Mouse (Mus musculus) gonadal fat pad, adult 2 months (tissue): ENCODE results near the gene Sdhaf1. TPM values are rescaled to one million over a fixed set of nuclear protein-coding genes. Genes with fewer than 3 reads are reported as not detected.

Source experiments
- DNase-seq: peaks from one replicate; pipeline ENCODE4 v3.0.0-alpha.2; 2012; ENCODE audit warnings: low read depth
- polyA plus RNA-seq: library from polyadenylated mRNA; depleted of rRNA; stranded (reverse); fragments of >200 nt; gene quantifications from 2 replicates; pipeline ENCODE4 v1.2.3, GENCODE M21; 2012; rRNA removed

Gene Sdhaf1
- 16.8 and 17.2 TPM in 2 replicates for polyA plus RNA-seq

GRCm38 (mm10) chr7:30323795-30324194 lies at the start of gene Sdhaf1:
Sdhaf1 (minus strand) TSS chr7:30323895.
- no peak for DNase-seq

GRCm38 (mm10) chr7:30367466-30367865 lies 43.8 kb upstream of the Sdhaf1 start:
- DNase-seq: no peak

GRCm38 (mm10) chr7:30363344-30363738 lies 39.6 kb upstream of the Sdhaf1 start:
- DNase-seq: no peak

GRCm38 (mm10) chr7:30362652-30363343 lies 39.1 kb upstream of the Sdhaf1 start, which contains the start of gene Lrfn3:
Lrfn3 (minus strand) TSS chr7:30362772.
- no peak for DNase-seq

GRCm38 (mm10) chr7:30360028-30360427 lies 36.3 kb upstream of the Sdhaf1 start:
- no peak for DNase-seq

GRCm38 (mm10) chr7:30359276-30359865 lies 35.7 kb upstream of the Sdhaf1 start:
- DNase-seq: no peak

- no peak for DNase-seq
These were observed 34.9 kb upstream of the Sdhaf1 start for GRCm38 (mm10) chr7:30358378-30359186.

GRCm38 (mm10) chr7:30354059-30354458 lies 30.4 kb upstream of the Sdhaf1 start:
- DNase-seq: no peak

GRCm38 (mm10) chr7:30353279-30353822 lies 29.7 kb upstream of the Sdhaf1 start:
- no peak for DNase-seq

- no peak for DNase-seq
These were observed 24.1 kb upstream of the Sdhaf1 start for GRCm38 (mm10) chr7:30347828-30348227.

- no peak for DNase-seq
These were observed 23.1 kb upstream of the Sdhaf1 start for GRCm38 (mm10) chr7:30346635-30347379.

- DNase-seq: no peak
These were observed 15.9 kb upstream of the Sdhaf1 start for GRCm38 (mm10) chr7:30339432-30340109.

GRCm38 (mm10) chr7:30336384-30336783 lies 12.7 kb upstream of the Sdhaf1 start:
- DNase-seq: no peak

GRCm38 (mm10) chr7:30335688-30336087 lies 12.0 kb upstream of the Sdhaf1 start:
- no peak for DNase-seq

- DNase-seq: no peak
These were observed 10.9 kb upstream of the Sdhaf1 start for GRCm38 (mm10) chr7:30334563-30334962.

GRCm38 (mm10) chr7:30333436-30333835 lies 9.7 kb upstream of the Sdhaf1 start:
- DNase-seq: no peak

- DNase-seq: no peak
These were observed 9.0 kb upstream of the Sdhaf1 start for GRCm38 (mm10) chr7:30332622-30333259.

- DNase-seq: no peak
These were observed 8.2 kb upstream of the Sdhaf1 start for GRCm38 (mm10) chr7:30331887-30332286.

- no peak for DNase-seq
These were observed 4.7 kb upstream of the Sdhaf1 start for GRCm38 (mm10) chr7:30328379-30328778.

GRCm38 (mm10) chr7:30327140-30327539 lies 3.4 kb upstream of the Sdhaf1 start:
- DNase-seq: no peak

GRCm38 (mm10) chr7:30326427-30326826 lies 2.7 kb upstream of the Sdhaf1 start:
- DNase-seq: no peak
